Mouse (Mus musculus) heart, adult 2 months (tissue): ENCODE results near the gene Gm20662. TPM values are rescaled to one million over a fixed set of nuclear protein-coding genes. Genes with fewer than 3 reads are reported as not detected.

Experiments used
- DNase-seq, 2 experiments: peaks; one replicate each; pipeline ENCODE4 v3.0.0; 2021
- H3K27ac ChIP-seq: fragments of 200-600 bp; 2 replicates; pipeline ENCODE4 v1.8.1; 2022
- H3K27me3 ChIP-seq: fragments of 200-500 bp; 2 replicates; pipeline ENCODE4 v1.6.1; 2012; ENCODE audit warnings: mild to moderate bottlenecking, low read length, inconsistent platforms, mixed read lengths; ENCODE audit not compliant: control insufficient read depth, insufficient read depth
- H3K36me3 ChIP-seq: fragments of 200-500 bp; 2 replicates; pipeline ENCODE4 v1.6.1; 2012; ENCODE audit warnings: low read length, inconsistent platforms; ENCODE audit not compliant: control insufficient read depth, insufficient read depth
- H3K4me1 ChIP-seq: fragments of 200-500 bp; 2 replicates; pipeline ENCODE4 v1.6.1; 2011; ENCODE audit warnings: low read length; ENCODE audit not compliant: control insufficient read depth, insufficient read depth
- H3K4me3 ChIP-seq: fragments of 200-600 bp; 2 replicates; pipeline ENCODE4 v1.8.1; 2022
- H3K79me2 ChIP-seq: fragments of 200-500 bp; replicated peaks from 2 replicates; pipeline ENCODE4 v1.6.1; 2012; ENCODE audit warnings: mild to moderate bottlenecking, inconsistent platforms, low read length, moderate library complexity, mixed read lengths; ENCODE audit not compliant: control insufficient read depth, insufficient read depth
- H3K9ac ChIP-seq: fragments of 200-500 bp; 2 replicates; pipeline ENCODE4 v1.6.1; 2012; ENCODE audit warnings: low read depth, mild to moderate bottlenecking, control low read depth, inconsistent platforms, low read length, mixed read lengths
- CTCF ChIP-seq: fragments of 200-600 bp; IDR thresholded peaks from 2 replicates; pipeline ENCODE4 v1.8.1; 2022; ENCODE audit warnings: antibody characterized with exemption, mild to moderate bottlenecking, moderate library complexity
- EP300 ChIP-seq: fragments of 200-500 bp; IDR thresholded peaks from 2 replicates; pipeline ENCODE4 v1.6.1; 2011; ENCODE audit warnings: low read depth, low read length, control low read depth; ENCODE audit not compliant: insufficient read depth
- POLR2A ChIP-seq: fragments of 200-500 bp; IDR thresholded peaks from 2 replicates; pipeline ENCODE4 v1.6.1; 2011; ENCODE audit warnings: mild to moderate bottlenecking, low read depth, low read length, control low read depth; ENCODE audit not compliant: insufficient read depth
- WGBS: fragments of 180-500 bp; shearing (Covaris S2); methylation state at CpG from one replicate; pipeline ENCODE4 v1.1.7; 2018; 5-methylcytosine and 5-hydroxymethylcytosine counted together
- intact Hi-C: fragments of 180-260 bp; cut with DNase I; formaldehyde crosslinking; loops from one replicate; pipeline ENCODE4 v1.15.1; 2025
- polyA plus RNA-seq: library from polyadenylated mRNA; depleted of rRNA; stranded (reverse); fragments of >200 nt; gene quantifications from 2 replicates; pipeline ENCODE4 v1.2.3, GENCODE M21; 2012
- total RNA-seq, 2 experiments: library from RNA; stranded (reverse); gene quantifications; 2 replicates each; pipeline ENCODE4 v1.2.3; 2021

Gm20662 gene
- total and polyA plus RNA-seq, 3 experiments = 1.4 to 2.3 (median 1.8) TPM

GRCm38 (mm10) chr9:107985131-107986119 lies 10.7 kb upstream of the Gm20662 start, which contains the start of gene Inka1:
Gene Inka1, minus strand, starts transcription at chr9:107985879.
- H3K27ac ChIP-seq = peak within 1 kb of the TSS; percentile 97
- peaks cover 19% of the 10 kb centered on the region for H3K4me1 ChIP-seq
- H3K9ac ChIP-seq = peak within 1 kb of the TSS; percentile 81
- peak; percentile 96 for DNase-seq
- H3K27me3 ChIP-seq = no peaks in the 10 kb centered on the region
- intact Hi-C loops = loop anchor here (1.0 to 2.0 kb wide), 3 partner anchors 22 to 81 kb away; partner anchors contain the start of gene Amigo3
- no peaks in the 10 kb centered on the region; the same call in 1 of the 2 replicates for H3K36me3 ChIP-seq
- H3K79me2 ChIP-seq = no peaks in the 10 kb centered on the region
- 2% methylated on average over 58 of the region's 58 CpGs for WGBS
- peak within 1 kb of the TSS; percentile 94 for H3K4me3 ChIP-seq
- 0 out of 2 replicates have a peak, but pooled peaks have one; percentile 50 for TF ChIP-seq EP300
- TF ChIP-seq POLR2A = peak; percentile 93
- TF ChIP-seq CTCF = peak; percentile 24; the same call in 1 of the 2 replicates

- peak; percentile 98 for TF ChIP-seq EP300
- peak; percentile 90 for TF ChIP-seq CTCF
- 0 out of 2 replicates have a peak, but pooled peaks have one; percentile 13 for TF ChIP-seq POLR2A
- peak overlapping the region; percentile 97 for H3K27ac ChIP-seq
- intact Hi-C loops = loop anchor here (1.0 to 2.0 kb wide), 3 partner anchors 23 to 82 kb away; partner anchors contain the start of gene Amigo3
- DNase-seq = peak; percentile 87
- no peak overlapping the region for H3K9ac ChIP-seq
- peaks cover 12% of the 10 kb centered on the region for H3K4me1 ChIP-seq
- no peaks in the 10 kb centered on the region for H3K79me2 ChIP-seq
- WGBS = 2% methylated on average over 18 of the region's 18 CpGs
- no peaks in the 10 kb centered on the region; the same call in 1 of the 2 replicates for H3K36me3 ChIP-seq
- H3K27me3 ChIP-seq = no peaks in the 10 kb centered on the region
- peak overlapping the region; percentile 94 for H3K4me3 ChIP-seq
These were observed 9.8 kb upstream of the Gm20662 start for GRCm38 (mm10) chr9:107986376-107986775.

- no peaks in the 10 kb centered on the region for H3K27me3 ChIP-seq
- WGBS = 50% methylated on average over 3 of the region's 3 CpGs
- H3K27ac ChIP-seq = no peak overlapping the region
- H3K79me2 ChIP-seq = no peaks in the 10 kb centered on the region
- intact Hi-C loops = loop anchor here (2.0 kb wide), 2 partner anchors 65 to 83 kb away; partner anchors contain the start of gene Amigo3
- no peak overlapping the region for H3K9ac ChIP-seq
- TF ChIP-seq EP300 = no peak
- no peak for TF ChIP-seq CTCF
- H3K4me1 ChIP-seq = peaks cover 3% of the 10 kb centered on the region
- no peaks in the 10 kb centered on the region; the same call in 1 of the 2 replicates for H3K36me3 ChIP-seq
- no peak overlapping the region for H3K4me3 ChIP-seq
- no peak for DNase-seq
These were observed 8.2 kb upstream of the Gm20662 start for GRCm38 (mm10) chr9:107987950-107988349.

GRCm38 (mm10) chr9:107992197-107992596 lies 4.0 kb upstream of the Gm20662 start, which contains the start of gene Cdhr4:
Gene Cdhr4, plus strand, starts transcription at chr9:107992497.
- H3K36me3 ChIP-seq = no peaks in the 10 kb centered on the region
- no peak within 1 kb of the TSS for H3K27ac ChIP-seq
- no peak within 1 kb of the TSS for H3K4me3 ChIP-seq
- intact Hi-C loops = no loop called here
- H3K79me2 ChIP-seq = no peaks in the 10 kb centered on the region
- 73% methylated on average over 2 of the region's 2 CpGs for WGBS
- TF ChIP-seq CTCF = no peak
- TF ChIP-seq POLR2A = no peak
- no peak for TF ChIP-seq EP300
- H3K27me3 ChIP-seq = no peaks in the 10 kb centered on the region
- no peaks in the 10 kb centered on the region; the same call in 1 of the 2 replicates for H3K4me1 ChIP-seq
- no peak within 1 kb of the TSS for H3K9ac ChIP-seq
- DNase-seq = no peak

GRCm38 (mm10) chr9:107993013-107993412 lies 3.1 kb upstream of the Gm20662 start:
- no peak overlapping the region for H3K4me3 ChIP-seq
- intact Hi-C loops = no loop called here
- H3K79me2 ChIP-seq = no peaks in the 10 kb centered on the region
- TF ChIP-seq EP300 (no peak), CTCF (no peak), POLR2A (no peak)
- H3K9ac ChIP-seq = no peak overlapping the region
- no peaks in the 10 kb centered on the region for H3K4me1 ChIP-seq
- no peak overlapping the region for H3K27ac ChIP-seq
- H3K36me3 ChIP-seq = no peaks in the 10 kb centered on the region
- no peak for DNase-seq
- no peaks in the 10 kb centered on the region for H3K27me3 ChIP-seq
- WGBS = 92% methylated on average over 11 of the region's 11 CpGs
